Mouse (Mus musculus) cerebellum, adult 11-12 months (tissue): ENCODE data around the gene 4931422A03Rik.

Source experiments
- DNase-seq: peaks from one replicate; pipeline ENCODE4 v3.0.0; 2022

Gene 4931422A03Rik

DNA sequence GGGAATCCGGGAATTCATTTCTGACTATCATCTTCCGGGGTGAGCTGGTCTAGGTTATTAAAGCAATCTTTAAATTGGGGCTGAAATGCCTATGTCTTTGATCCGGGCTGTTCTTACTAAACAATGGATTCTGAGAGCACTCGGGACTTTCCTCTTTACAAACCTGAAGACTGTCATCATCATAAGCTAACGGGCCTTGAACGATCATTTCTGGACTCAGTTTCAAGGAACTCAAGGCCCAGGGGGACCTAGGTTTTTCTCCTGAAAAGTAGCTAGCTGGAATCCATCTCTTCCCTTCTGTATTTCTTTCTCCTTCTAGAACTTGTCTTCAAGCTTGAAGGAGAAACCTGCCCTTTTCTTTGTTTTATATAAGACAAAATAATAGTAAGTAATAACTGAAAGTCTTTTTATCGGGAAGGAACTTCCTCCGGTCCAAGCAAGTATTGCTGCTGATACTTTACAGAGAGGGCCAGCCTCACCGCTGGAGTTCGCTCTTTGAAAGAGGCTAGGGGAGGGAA lies 59.2 kb downstream of the 4931422A03Rik start:
- DNase-seq = no peak

- DNase-seq = no peak
These were observed 60.0 kb downstream of the 4931422A03Rik start for GRCm38 (mm10) chr2:103968186-103968585.

DNA sequence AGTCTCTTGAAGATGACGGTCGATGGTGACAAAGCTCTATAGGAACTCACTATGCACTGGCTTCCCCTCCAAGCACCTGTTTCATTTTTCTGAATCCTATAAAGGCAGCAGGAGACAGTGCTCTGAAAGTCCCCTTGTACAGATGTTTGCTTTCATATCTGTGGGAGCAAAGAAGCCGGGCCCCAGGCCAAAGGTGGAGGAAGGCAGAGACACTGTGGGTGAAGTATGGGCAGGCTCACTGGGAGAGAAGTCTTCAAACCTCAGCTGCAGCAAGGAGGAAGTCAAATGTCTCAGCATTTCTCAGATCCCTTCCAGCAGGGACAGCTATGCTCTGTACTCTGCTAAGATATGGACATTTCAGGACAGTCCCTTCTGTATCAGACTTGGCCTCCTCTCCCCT lies 62.8 kb downstream of the 4931422A03Rik start:
- no peak for DNase-seq

GRCm38 (mm10) chr2:103962349-103962748 lies 65.8 kb downstream of the 4931422A03Rik start:
- no peak for DNase-seq

GRCm38 (mm10) chr2:103959574-103959973 lies 68.6 kb downstream of the 4931422A03Rik start:
- DNase-seq = no peak

- DNase-seq = no peak
These were observed 69.1 kb downstream of the 4931422A03Rik start for GRCm38 (mm10) chr2:103959066-103959465.

GRCm38 (mm10) chr2:103958634-103959033 lies 69.5 kb downstream of the 4931422A03Rik start:
- DNase-seq = no peak

DNA sequence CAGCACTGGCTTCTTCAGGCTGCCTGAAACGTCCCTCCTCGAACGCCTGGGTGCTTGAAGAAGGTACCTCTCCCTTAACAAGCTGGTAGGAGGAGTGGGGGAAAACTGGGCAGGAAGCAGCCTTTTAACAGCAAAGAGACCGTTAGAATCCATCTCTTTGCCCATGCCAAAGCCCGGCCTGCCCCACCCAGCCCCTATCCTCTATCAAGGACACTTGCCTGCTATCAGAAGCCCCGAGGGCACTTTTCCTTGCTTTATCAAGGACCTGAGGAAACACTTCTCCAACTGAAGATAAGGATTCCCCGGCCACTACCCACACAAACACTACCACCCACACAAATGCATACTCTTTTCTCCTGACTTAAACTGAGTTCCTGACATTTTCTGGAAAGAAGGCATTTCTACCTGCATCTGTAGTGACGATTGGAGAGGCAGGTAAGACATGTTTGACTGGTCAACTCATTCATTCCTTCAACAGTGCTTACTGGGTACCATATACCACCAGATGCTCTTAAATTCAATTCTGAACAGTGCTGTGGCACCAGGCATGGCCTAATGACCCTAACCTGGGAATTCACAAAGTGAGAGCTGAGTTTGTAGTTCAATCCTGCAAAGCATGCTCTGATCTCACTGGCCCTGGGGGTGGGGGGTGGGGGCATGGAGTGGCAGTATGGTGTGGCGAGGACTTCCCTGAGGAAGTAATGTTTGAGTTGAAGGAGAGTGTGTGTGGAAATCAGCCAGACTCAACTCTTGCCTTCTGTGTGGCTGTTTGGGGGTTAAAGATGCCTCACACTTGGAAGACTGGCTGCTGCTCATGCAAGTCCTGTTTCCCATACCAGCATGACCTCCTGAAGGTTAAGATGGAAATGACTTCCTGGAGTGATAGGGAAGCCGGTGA lies 70.3 kb downstream of the 4931422A03Rik start, which contains the start of gene Lmo2:
TSS of gene Lmo2 (plus strand) at position 338 of the 898 bp plus-strand sequence.
- no peak for DNase-seq

- DNase-seq = no peak
These were observed 71.3 kb downstream of the 4931422A03Rik start for GRCm38 (mm10) chr2:103956867-103957266.

DNA sequence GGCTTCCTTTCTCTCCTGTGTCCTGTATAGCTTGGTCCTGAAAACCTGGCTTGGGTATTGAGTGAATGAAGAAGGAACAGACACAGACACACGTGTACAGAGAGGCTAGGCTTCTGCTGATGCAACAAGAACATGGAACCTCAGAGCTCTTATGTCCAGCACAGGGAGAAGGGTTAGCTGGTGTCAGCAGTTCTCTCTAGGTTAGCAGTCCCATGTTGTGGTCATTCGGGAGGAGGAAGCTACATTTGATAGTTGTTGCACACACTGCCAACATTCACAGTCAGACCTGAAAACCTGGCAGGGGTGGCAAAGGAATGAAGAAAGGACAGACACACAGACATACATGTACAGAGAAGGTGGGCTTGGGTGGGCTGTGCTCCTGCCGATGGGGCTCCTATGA lies 72.4 kb downstream of the 4931422A03Rik start:
- no peak for DNase-seq

- no peak for DNase-seq
These were observed 74.9 kb downstream of the 4931422A03Rik start for GRCm38 (mm10) chr2:103953050-103953835.

DNA sequence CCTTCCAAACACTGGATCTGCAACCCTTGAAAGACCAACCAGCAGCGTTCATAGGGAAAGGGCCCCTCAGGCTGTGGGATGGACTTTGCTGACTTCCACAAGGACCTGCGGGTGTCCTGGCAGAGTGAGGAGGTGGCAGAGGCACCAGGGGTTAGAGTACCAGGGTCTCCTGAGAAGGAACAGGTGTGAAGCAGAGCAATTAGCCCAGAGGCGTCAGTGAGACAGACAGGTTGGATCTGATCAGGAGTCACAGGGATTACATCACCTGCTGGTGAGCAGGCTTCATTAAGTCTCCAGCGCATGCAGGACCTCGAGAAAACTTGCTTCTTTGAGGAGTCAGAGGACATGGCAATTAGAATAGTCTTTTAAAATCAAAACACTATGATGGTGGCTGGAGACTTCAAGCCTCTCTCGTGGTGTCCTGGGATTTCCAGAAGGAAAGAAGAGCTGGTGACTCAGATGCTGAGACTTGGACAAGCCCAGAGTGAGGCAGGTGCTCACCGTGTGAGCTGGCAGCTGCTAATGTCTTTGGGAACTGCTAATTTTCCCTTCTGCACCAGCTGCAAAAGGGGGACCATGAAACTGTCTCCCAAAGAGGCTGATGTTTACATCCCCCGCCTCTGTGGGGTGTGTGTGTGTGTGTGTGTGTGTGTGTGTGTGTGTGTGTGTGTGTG lies 80.0 kb downstream of the 4931422A03Rik start:
- DNase-seq = no peak

- DNase-seq = no peak
These were observed 81.3 kb downstream of the 4931422A03Rik start for GRCm38 (mm10) chr2:103946892-103947291.

- DNase-seq = no peak
These were observed 82.5 kb downstream of the 4931422A03Rik start for GRCm38 (mm10) chr2:103945571-103946092.

DNA sequence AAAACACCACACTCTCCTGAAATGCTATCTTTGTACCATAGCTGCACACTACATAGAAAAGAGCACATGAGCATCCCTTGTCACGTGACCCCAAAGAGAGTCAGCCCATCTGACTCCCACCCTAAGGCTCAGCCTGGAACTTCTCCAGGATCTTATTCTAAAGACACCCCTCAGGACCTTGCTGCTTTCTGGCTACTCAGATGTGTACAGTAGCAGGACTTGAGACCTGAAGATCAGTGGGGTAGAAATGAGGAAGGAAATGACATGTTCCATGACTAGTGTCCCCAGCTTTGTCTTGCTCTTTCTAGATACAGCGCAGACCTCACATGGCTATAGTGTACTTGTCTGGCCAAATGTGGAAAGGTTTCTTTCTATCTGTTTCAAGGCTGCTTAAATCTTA lies 83.3 kb downstream of the 4931422A03Rik start:
- DNase-seq = no peak

DNA sequence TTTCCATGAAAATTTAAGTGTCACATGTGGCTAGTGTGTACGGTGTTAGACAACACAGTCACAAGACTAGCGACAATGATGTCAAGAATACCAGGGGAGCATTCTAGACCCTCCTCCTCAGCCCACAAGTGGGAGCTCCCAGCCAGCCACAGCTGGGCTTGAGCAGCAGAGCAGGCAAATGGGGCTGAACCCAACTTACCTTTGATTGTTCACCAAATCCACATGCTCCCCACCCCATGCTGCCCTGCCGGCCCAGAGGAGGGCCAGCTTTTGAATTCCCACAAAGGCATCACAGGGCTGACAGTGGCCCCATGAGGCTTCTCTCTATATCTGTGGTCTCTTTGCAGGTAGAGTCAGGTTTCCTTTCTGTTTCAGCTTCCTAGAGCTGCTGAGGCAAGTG lies 87.1 kb downstream of the 4931422A03Rik start:
- no peak for DNase-seq

DNA sequence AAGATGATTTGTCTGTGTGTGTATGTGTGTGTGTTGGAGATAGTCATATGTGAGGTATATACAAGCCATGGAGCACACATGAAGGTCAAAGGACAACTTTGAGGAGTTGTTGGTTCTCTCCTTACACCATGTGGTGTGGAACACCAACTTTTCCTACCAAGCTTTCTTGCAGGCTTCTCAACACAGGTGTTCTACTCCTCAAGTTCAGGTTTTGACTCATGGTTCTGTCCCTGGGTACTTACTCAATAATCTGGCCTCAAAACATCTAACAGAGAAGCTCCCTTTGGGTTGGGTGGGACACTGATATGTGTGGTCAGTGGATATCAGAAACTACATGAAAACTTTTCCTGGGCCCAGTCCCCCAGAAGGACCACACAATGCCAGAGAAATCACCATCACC lies 89.2 kb downstream of the 4931422A03Rik start:
- DNase-seq = no peak

GRCm38 (mm10) chr2:103938573-103938972 lies 89.6 kb downstream of the 4931422A03Rik start:
- DNase-seq = no peak

- no peak for DNase-seq
These were observed 90.5 kb downstream of the 4931422A03Rik start for GRCm38 (mm10) chr2:103937670-103938069.

- no peak for DNase-seq
These were observed 91.5 kb downstream of the 4931422A03Rik start for GRCm38 (mm10) chr2:103936666-103937065.

- DNase-seq = no peak
These were observed 92.3 kb downstream of the 4931422A03Rik start for GRCm38 (mm10) chr2:103935691-103936435.

GRCm38 (mm10) chr2:103934670-103935069 lies 93.5 kb downstream of the 4931422A03Rik start:
- no peak for DNase-seq
